Mouse (Mus musculus) liver, postnatal 0 days (tissue): Measurements from ENCODE around the gene Syn3. TPM values are rescaled to one million over a fixed set of nuclear protein-coding genes. Genes with fewer than 3 reads are reported as not detected.
A peak's percentile ranks its signal among the peaks of the same experiment; 100 is the strongest.
"Not testable (repeated sequence)": the region's sequence is repeated elsewhere in the genome, so short reads cannot be mapped to it uniquely, and the experiment has no call there.

Experiments used
- ATAC-seq: fragments of 200-750 bp; cut with Nextera tagmentation; 2 replicates; pipeline ENCODE4 v1.8.0; 2017; ENCODE audit warnings: mild to moderate bottlenecking, moderate library complexity
- DNase-seq: peaks from one replicate; pipeline ENCODE4 v3.0.0-alpha.2; 2016
- H3K27ac ChIP-seq: fragments of 300-500 bp; sonication (generic); 2 replicates; pipeline ENCODE4 v1.5.1; 2014; ENCODE audit warnings: antibody characterized with exemption, moderate library complexity, mild to moderate bottlenecking, low read depth
- H3K27me3 ChIP-seq: fragments of 300-500 bp; sonication (generic); 2 replicates; pipeline ENCODE4 v1.6.1; 2014; ENCODE audit warnings: low read length, control low read depth, mixed read lengths; ENCODE audit not compliant: insufficient read depth
- H3K36me3 ChIP-seq: fragments of 300-500 bp; sonication (generic); replicated peaks from 2 replicates; pipeline ENCODE4 v1.6.1; 2014; ENCODE audit warnings: mild to moderate bottlenecking, control low read depth, low read length, moderate library complexity, mixed read lengths; ENCODE audit not compliant: insufficient read depth
- H3K4me1 ChIP-seq: fragments of 300-500 bp; sonication (generic); 2 replicates; pipeline ENCODE4 v1.6.1; 2014; ENCODE audit warnings: antibody characterized with exemption, mild to moderate bottlenecking, control low read depth; ENCODE audit not compliant: insufficient read depth
- H3K4me2 ChIP-seq: fragments of 300-500 bp; sonication (generic); 2 replicates; pipeline ENCODE4 v1.6.1; 2014; ENCODE audit warnings: low read depth, mild to moderate bottlenecking, low read length, moderate library complexity, mixed read lengths
- H3K4me3 ChIP-seq: fragments of 300-500 bp; sonication (generic); 2 replicates; pipeline ENCODE4 v1.5.1; 2014; ENCODE audit warnings: low read depth, low read length
- H3K9ac ChIP-seq: fragments of 300-500 bp; sonication (generic); replicated peaks from 2 replicates; pipeline ENCODE4 v1.6.1; 2014; ENCODE audit warnings: mild to moderate bottlenecking, moderate library complexity
- H3K9me3 ChIP-seq: fragments of 300-500 bp; sonication (generic); 2 replicates; pipeline ENCODE4 v1.6.1; 2016; ENCODE audit warnings: mild to moderate bottlenecking, control low read depth, low read length, mixed read lengths
- CTCF ChIP-seq: sonication (generic); IDR thresholded peaks from 2 replicates; pipeline ENCODE4 v1.5.1; 2016; ENCODE audit warnings: antibody characterized with exemption, low read depth
- EP300 ChIP-seq: IDR thresholded peaks from 2 replicates; pipeline ENCODE4 v1.6.1; 2016; ENCODE audit warnings: antibody characterized with exemption, low read depth, mild to moderate bottlenecking
- WGBS: fragments of 180-500 bp; shearing (Covaris S2); extraction: QIAGEN DNeasy Blood & Tissue Kit; methylation state at CpG from one replicate; pipeline ENCODE4 v1.1.7; 2014; ENCODE audit not compliant: insufficient replicate concordance; 5-methylcytosine and 5-hydroxymethylcytosine counted together
- polyA plus RNA-seq: library from polyadenylated mRNA; unstranded; fragments of >200 nt; fragmentation: Nextera tagmentation; extraction: Ambion mirVana; gene quantifications from 2 replicates; pipeline ENCODE4 v1.2.1, GENCODE M21; 2015

Gene Syn3
- 0.20 and 0.25 TPM in 2 replicates for polyA plus RNA-seq

DNA sequence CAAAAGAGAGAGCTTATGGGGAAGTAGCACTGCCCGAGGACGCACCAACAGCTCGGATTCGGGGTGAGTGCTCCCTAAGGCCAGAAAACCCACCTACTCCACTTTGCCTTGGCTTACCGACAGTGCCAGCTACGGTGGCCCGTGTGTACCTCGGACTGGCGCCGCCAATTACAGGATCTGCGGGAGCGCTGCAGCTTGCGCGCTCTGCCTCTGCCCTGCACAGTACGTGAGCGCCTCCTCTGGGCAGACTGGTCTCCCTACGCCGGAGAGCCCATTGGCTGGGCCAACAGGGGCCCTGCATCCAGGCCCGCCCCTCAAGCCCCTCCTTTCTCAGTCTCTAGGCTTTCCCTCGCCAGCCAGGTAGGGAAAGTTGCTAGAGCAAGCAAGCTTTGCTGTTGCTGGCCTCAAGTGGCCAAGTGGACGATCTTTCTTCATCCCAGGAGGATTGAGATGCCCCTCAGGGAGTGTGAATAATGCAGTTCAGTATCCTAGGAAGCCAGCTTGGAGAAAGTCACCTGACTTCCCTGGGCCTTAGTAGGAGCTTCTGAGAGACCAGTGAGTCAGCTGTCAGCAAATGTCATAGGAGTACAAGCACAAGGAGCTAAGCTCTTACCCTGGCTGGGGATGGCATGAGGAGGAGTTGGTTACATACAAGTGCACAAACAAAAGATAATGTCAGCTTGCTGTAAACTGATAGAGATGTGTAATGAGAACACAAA is at the start of gene Syn3:
Gene Syn3, minus strand, starts transcription at position 224 of the 719 bp plus-strand sequence.
- DNase-seq, result peak; percentile 86
- Histone ChIP-seq H3K27me3 (no peaks in the 10 kb centered on the region), H3K4me1 (peaks cover 3% of the 10 kb centered on the region; the same call in 1 of the 2 replicates), H3K36me3 (no peaks in the 10 kb centered on the region), H3K27ac (no peak within 1 kb of the TSS), H3K9me3 (no peaks in the 10 kb centered on the region), H3K4me3 (peak within 1 kb of the TSS; percentile 57), H3K4me2 (peak within 1 kb of the TSS; percentile 73), H3K9ac (peak within 1 kb of the TSS; percentile 64)
- WGBS, result 0% methylated on average over 21 of the region's 21 CpGs
- peak; percentile 99 for ATAC-seq
- TF ChIP-seq EP300 (no peak), CTCF (peak; percentile 86)

DNA sequence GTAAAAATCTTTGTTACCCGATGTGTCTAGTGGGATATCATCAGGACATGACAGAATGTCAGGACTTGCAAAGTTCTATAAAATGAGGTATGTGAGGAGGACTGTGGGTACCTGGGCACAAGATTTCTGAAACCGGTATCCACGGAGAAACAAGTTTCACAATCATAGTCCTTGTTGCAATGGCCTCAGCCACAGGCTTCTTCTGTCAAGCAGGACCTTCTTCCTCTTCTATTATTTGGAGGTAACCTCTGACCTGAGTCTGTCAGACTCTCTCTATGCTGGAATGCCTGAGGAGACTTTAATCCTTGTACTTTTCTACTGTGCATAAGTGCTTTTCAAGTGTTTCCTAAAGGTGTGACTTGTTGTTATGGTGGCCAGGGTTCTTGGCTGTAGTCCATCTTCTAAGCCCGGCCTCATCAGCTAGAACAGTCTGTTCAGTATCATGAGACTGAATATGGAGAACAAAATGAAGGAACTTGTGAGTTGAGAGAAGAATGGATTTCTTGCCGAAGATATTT is 27.7 kb upstream of the Syn3 start:
- H3K9ac ChIP-seq, H3K9me3 ChIP-seq, H3K27ac ChIP-seq, H3K4me2 ChIP-seq, ATAC-seq, H3K27me3 ChIP-seq, H3K36me3 ChIP-seq, DNase-seq, H3K4me1 ChIP-seq, H3K4me3 ChIP-seq: not testable (repeated sequence)
- WGBS, result 71% methylated on average over 3 of the region's 5 CpGs

DNA sequence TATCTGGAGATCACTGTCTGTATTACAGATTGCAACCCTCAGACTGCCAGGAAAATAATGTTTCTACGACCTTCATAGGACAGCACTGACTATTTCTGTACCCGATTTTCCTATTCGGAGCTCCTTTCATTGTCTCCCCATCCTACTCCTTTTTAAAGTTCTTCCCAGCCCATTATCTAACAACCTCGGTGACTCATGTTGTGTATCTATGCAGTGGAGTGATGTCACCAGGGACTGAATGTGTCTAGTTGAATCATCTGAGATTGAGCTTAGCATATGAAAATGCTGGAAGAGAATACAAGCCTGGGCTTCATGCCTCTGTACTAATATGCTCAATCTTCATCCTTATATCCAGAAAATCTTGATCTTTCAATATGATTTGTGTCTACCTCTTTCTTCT is 15.1 kb upstream of the Syn3 start:
- TF ChIP-seq CTCF (no peak), EP300 (no peak)
- Histone ChIP-seq H3K4me1 (no peaks in the 10 kb centered on the region), H3K36me3 (no peaks in the 10 kb centered on the region), H3K27ac (no peak overlapping the region), H3K4me2 (no peak overlapping the region), H3K4me3 (no peak overlapping the region), H3K9me3 (no peaks in the 10 kb centered on the region), H3K9ac (no peak overlapping the region), H3K27me3 (no peaks in the 10 kb centered on the region)
- no peak for DNase-seq
- 72% methylated on average over 4 of the region's 4 CpGs for WGBS
- no peak for ATAC-seq

DNA sequence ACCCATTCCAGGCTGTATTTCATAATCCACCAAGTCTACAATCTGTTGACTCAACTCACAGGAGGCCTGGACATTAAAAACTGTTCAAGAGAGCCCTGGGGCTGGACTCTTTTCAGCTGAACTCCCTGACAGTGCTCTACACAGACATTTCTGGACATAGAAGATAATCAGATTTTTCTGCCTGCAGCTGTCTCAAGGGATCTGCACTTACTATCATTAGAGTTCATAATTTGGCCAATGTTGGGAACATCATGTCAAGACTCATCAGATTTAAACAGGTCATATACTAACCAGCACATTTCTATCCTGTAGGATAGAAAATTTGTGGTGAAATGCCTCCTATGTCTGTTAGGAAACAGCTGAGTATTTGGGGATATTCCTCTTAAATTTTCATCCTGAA is 12.2 kb upstream of the Syn3 start:
- H3K4me3 ChIP-seq, result no peak overlapping the region
- H3K9me3 ChIP-seq, result no peaks in the 10 kb centered on the region
- no peak for DNase-seq
- H3K27me3 ChIP-seq, result no peaks in the 10 kb centered on the region
- H3K4me1 ChIP-seq, result no peaks in the 10 kb centered on the region
- no peaks in the 10 kb centered on the region for H3K36me3 ChIP-seq
- H3K27ac ChIP-seq, result no peak overlapping the region
- H3K4me2 ChIP-seq, result no peak overlapping the region
- TF ChIP-seq CTCF (no peak), EP300 (no peak)
- no peak overlapping the region for H3K9ac ChIP-seq
- ATAC-seq, result no peak

DNA sequence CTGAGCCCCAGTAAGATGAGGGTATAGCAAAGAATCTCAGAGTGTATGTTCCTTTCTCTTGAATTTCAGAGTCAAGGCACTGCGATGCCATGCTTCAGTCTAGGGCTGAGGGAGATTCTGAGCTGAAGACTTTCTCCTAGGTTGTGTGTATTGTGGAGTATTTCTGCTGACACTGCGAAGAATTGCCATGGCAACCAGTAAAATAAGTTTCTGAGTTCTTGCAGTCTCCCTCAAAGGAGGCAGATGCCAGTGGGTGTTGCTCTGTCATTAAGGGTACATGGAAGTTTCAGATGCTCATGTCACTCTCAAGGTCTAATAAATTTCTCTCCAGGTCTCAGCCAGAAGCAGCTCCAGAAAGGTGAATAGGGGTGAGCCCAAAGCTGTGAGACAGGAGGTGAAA is 3.4 kb upstream of the Syn3 start:
- H3K4me3 ChIP-seq, result no peak overlapping the region
- 69% methylated on average over 2 of the region's 2 CpGs for WGBS
- no peak overlapping the region for H3K9ac ChIP-seq
- no peaks in the 10 kb centered on the region for H3K27me3 ChIP-seq
- DNase-seq (no peak), ATAC-seq (no peak)
- no peak overlapping the region for H3K27ac ChIP-seq
- H3K9me3 ChIP-seq, result no peaks in the 10 kb centered on the region
- H3K36me3 ChIP-seq, result no peaks in the 10 kb centered on the region
- no peak for TF ChIP-seq EP300
- TF ChIP-seq CTCF, result no peak
- peaks cover 3% of the 10 kb centered on the region; the same call in 1 of the 2 replicates for H3K4me1 ChIP-seq
- no peak overlapping the region for H3K4me2 ChIP-seq

DNA sequence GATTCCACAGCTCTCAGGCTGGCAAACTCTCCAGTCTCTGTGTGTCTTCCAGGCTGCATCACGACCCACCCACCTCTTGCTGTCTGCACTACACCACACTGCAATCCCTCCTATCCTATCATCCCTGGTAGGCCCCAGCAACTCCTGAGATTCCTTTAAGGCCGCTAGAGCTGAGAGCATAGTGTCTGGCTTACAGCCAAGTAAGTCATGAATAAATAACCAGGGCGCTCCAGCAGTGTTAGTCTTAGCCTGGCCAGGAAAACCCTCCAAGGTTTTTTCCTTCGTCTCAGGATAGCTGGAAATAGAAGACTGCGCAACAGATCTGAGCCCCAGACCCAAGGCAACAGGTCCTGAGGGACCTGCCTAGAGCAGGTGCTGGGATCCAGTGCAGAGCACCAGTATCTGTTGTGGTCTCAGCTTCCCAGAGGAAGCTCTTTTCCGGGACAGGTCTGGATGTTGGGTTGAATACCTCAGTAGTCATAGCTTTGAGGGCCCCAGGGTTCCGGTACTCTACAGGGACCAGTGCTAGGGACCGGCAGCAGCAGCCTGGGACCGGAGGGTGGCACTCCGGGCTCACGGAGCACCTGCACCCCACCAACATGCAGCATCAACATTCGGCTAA is 534 bp downstream of the Syn3 start:
- peaks cover 3% of the 10 kb centered on the region; the same call in 1 of the 2 replicates for H3K4me1 ChIP-seq
- H3K27me3 ChIP-seq, result no peaks in the 10 kb centered on the region
- DNase-seq, result peak; percentile 18
- peak overlapping the region; percentile 64 for H3K9ac ChIP-seq
- H3K36me3 ChIP-seq, result no peaks in the 10 kb centered on the region
- no peak overlapping the region for H3K27ac ChIP-seq
- WGBS, result 7% methylated on average over 12 of the region's 12 CpGs
- peak overlapping the region; percentile 57 for H3K4me3 ChIP-seq
- peak; percentile 75 for ATAC-seq
- peak overlapping the region; percentile 73 for H3K4me2 ChIP-seq
- TF ChIP-seq CTCF (no peak), EP300 (no peak)
- no peaks in the 10 kb centered on the region for H3K9me3 ChIP-seq
